Mouse (Mus musculus) urinary bladder, postnatal 36 days (tissue): ENCODE data around the gene Nif3l1.

Experiments
- DNase-seq, 2 experiments: peaks; one replicate each; pipeline ENCODE4 v3.0.0; 2022; ENCODE audit warnings: low spot score in 2 of 2, mixed read lengths in 1 of 2

The Nif3l1 gene

GRCm38 (mm10) chr1:58445143-58445722 lies at the start of gene Nif3l1, which contains the start of gene Ppil3:
Gene Nif3l1 (plus strand): TSS chr1:58445151.
Gene Ppil3 (minus strand): TSS chr1:58445486.
- DNase-seq, result peak; percentile 80 to 88

GRCm38 (mm10) chr1:58395341-58395740 lies 49.6 kb upstream of the Nif3l1 start:
- no peak for DNase-seq

- DNase-seq, result no peak
These were observed 48.8 kb upstream of the Nif3l1 start for GRCm38 (mm10) chr1:58396179-58396578.

GRCm38 (mm10) chr1:58397731-58398130 lies 47.2 kb upstream of the Nif3l1 start:
- DNase-seq, result no peak

- no peak for DNase-seq
These were observed 43.6 kb upstream of the Nif3l1 start for GRCm38 (mm10) chr1:58401396-58401795.

GRCm38 (mm10) chr1:58403745-58404144 lies 41.2 kb upstream of the Nif3l1 start:
- DNase-seq, result no peak

GRCm38 (mm10) chr1:58407321-58407720 lies 37.6 kb upstream of the Nif3l1 start:
- no peak for DNase-seq

GRCm38 (mm10) chr1:58408141-58408540 lies 36.8 kb upstream of the Nif3l1 start:
- no peak for DNase-seq

GRCm38 (mm10) chr1:58409553-58410197 lies 35.3 kb upstream of the Nif3l1 start:
- DNase-seq, result no peak

GRCm38 (mm10) chr1:58410198-58410588 lies 34.8 kb upstream of the Nif3l1 start:
- no peak for DNase-seq

GRCm38 (mm10) chr1:58410776-58411175 lies 34.2 kb upstream of the Nif3l1 start:
- no peak for DNase-seq

GRCm38 (mm10) chr1:58415442-58415841 lies 29.5 kb upstream of the Nif3l1 start:
- no peak for DNase-seq

GRCm38 (mm10) chr1:58416048-58416447 lies 28.9 kb upstream of the Nif3l1 start:
- DNase-seq, result no peak

GRCm38 (mm10) chr1:58420032-58420431 lies 24.9 kb upstream of the Nif3l1 start:
- DNase-seq, result no peak

GRCm38 (mm10) chr1:58420961-58421360 lies 24.0 kb upstream of the Nif3l1 start:
- DNase-seq, result no peak

GRCm38 (mm10) chr1:58422879-58423278 lies 22.1 kb upstream of the Nif3l1 start:
- peak; percentile 10 to 17 for DNase-seq

GRCm38 (mm10) chr1:58423371-58424248 lies 21.3 kb upstream of the Nif3l1 start, which contains the start of gene Clk1:
Gene Clk1 (minus strand): TSS chr1:58424066.
- DNase-seq, result peak; percentile 97 to 98

- no peak for DNase-seq
These were observed 20.4 kb upstream of the Nif3l1 start for GRCm38 (mm10) chr1:58424551-58424950.

- DNase-seq, result no peak
These were observed 260 bp upstream of the Nif3l1 start for GRCm38 (mm10) chr1:58444691-58445090.

GRCm38 (mm10) chr1:58445861-58446260 lies 910 bp downstream of the Nif3l1 start:
- DNase-seq, result no peak

GRCm38 (mm10) chr1:58447766-58448165 lies 2.8 kb downstream of the Nif3l1 start:
- no peak for DNase-seq

- DNase-seq, result no peak
These were observed 3.4 kb downstream of the Nif3l1 start for GRCm38 (mm10) chr1:58448396-58448795.
